Mouse (Mus musculus): Measurements from ENCODE around the gene Parva. TPM values are rescaled to one million over a fixed set of nuclear protein-coding genes. Genes with fewer than 3 reads are reported as not detected.

Parva gene
- polyA plus RNA-seq, 1 experiment from 2014 or later, result 112 TPM

DNA sequence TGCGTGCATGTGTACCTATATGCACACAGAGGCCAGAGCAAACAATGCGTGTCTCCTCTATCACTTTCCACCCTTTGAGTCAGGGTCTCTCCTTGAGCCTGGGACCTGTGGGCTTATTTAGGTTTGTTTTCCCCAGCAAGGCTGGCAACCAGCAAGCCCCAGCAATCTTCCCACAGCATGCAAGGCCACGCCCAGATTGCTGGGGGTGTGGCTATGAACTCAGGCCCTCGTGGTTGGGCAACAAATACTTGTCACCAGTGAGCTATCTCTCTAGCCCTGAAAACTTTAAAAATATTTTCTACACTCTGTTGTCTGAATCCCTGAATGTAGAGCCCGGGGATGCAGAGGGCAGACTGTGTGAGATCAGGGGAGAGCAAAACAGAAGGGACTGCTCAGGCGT, 154.3 kb downstream of the Parva start:
- Histone ChIP-seq H3K36me3 (peaks cover 66% of the 10 kb centered on the region), H3K9ac (no peak overlapping the region), H3K9me3 (peaks cover 6% of the 10 kb centered on the region; the same call in 1 of the 2 replicates), H3K4me1 (0 out of 2 replicates have a peak, but pooled peaks cover 5% of the 10 kb centered on the region), H3K4me3 (no peak overlapping the region), H3K27ac (no peak overlapping the region), H3K4me2 (replicated peaks) (no peak overlapping the region), H3K27me3 (no peaks in the 10 kb centered on the region; the same call in 1 of the 2 replicates)
- WGBS, result 80% methylated on average over 6 of the region's 6 CpGs
- ATAC-seq (ENCODE audit: insufficient number of reproducible peaks, insufficient read depth, low FRiP score, low TSS enrichment), result no peak

DNA sequence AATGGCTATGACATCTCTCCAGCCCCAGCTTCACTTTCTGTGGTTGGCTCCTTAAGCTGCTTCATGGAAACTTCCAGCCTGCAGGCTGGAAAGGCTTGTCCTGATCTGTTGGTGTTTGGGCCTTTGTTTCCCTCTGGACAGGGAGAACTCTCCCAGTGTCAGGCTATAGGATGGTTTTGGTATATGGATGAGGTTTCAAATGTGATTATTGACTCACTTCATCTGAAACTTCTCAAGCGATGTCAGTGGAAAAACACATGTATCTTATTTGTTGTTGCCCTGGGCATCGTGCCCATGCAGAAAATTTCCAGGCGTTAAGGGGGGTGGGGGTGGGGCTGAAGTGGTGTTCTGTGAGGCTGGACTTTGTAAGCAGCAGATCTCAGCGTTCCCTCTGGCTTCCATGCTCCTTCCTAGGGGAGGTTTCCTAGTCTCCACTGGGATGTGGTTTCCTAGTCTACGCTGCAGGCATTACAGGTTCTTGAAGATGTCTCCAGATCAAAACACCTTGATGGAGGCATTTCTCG, 155.6 kb downstream of the Parva start:
- H3K4me3 ChIP-seq, result no peak overlapping the region
- H3K9me3 ChIP-seq, result peaks cover 6% of the 10 kb centered on the region; the same call in 1 of the 2 replicates
- peak overlapping the region; percentile 33 for H3K27ac ChIP-seq
- WGBS, result 53% methylated on average over 6 of the region's 6 CpGs
- no peak overlapping the region for H3K4me2 ChIP-seq (replicated peaks)
- no peak for ATAC-seq (ENCODE audit: insufficient number of reproducible peaks, insufficient read depth, low FRiP score, low TSS enrichment)
- no peaks in the 10 kb centered on the region for H3K27me3 ChIP-seq
- peaks cover 64% of the 10 kb centered on the region for H3K36me3 ChIP-seq
- H3K4me1 ChIP-seq, result 0 out of 2 replicates have a peak, but pooled peaks cover 5% of the 10 kb centered on the region
- H3K9ac ChIP-seq, result no peak overlapping the region

DNA sequence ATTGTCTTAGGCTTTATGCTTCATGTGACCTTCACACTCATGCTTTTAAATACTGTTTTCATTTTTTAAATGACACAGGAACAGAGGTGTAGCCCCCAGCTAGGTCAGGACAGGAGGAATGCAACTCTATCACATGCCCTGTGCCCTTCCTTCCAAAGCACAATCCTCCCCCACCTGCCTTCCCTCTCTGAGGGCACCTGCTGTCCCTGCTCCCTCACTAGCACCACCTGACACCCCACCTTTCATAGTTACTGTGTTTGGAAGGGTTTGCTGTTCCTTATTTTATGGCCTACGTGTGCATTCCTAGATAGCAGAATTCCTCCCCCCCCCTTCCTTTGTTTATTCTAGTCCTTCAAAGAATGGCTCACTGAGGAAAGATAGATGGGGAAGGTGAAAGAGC, 160.1 kb downstream of the Parva start:
- no peak for ATAC-seq (ENCODE audit: insufficient number of reproducible peaks, insufficient read depth, low FRiP score, low TSS enrichment)
- H3K9ac ChIP-seq, result no peak overlapping the region
- H3K9me3 ChIP-seq, result peaks cover 6% of the 10 kb centered on the region; the same call in 1 of the 2 replicates
- H3K27ac ChIP-seq, result no peak overlapping the region
- H3K4me2 ChIP-seq (replicated peaks), result no peak overlapping the region
- no peaks in the 10 kb centered on the region for H3K27me3 ChIP-seq
- 76% methylated on average over 1 of the region's 1 CpGs for WGBS
- peaks cover 50% of the 10 kb centered on the region for H3K36me3 ChIP-seq
- H3K4me1 ChIP-seq, result peaks cover 5% of the 10 kb centered on the region; the same call in 1 of the 2 replicates
- no peak overlapping the region for H3K4me3 ChIP-seq

DNA sequence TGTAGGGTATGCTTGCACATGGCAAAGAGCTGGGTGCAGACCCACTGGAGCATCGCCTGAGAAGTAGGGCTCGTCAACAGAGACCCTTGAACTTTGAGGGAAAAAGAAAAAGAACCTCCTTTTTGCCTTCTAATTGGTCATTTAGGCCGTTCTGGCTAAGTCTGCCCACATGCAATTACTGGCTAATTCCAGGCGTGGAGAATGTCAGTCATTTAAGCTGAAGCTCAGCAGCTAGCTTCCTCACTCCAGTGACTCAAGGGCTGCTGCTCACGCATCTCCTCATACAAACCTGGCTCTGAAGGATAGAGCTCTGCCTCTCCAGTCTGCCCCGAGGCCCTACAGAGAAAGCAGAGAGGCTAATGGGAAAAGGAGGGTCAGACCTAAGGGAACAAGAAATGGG, 162.2 kb downstream of the Parva start:
- H3K27me3 ChIP-seq, result no peaks in the 10 kb centered on the region
- H3K9ac ChIP-seq, result no peak overlapping the region
- peaks cover 31% of the 10 kb centered on the region for H3K36me3 ChIP-seq
- H3K4me3 ChIP-seq, result no peak overlapping the region
- no peak overlapping the region for H3K4me2 ChIP-seq (replicated peaks)
- 44% methylated on average over 6 of the region's 6 CpGs for WGBS
- ATAC-seq (ENCODE audit: insufficient number of reproducible peaks, insufficient read depth, low FRiP score, low TSS enrichment), result no peak
- peaks cover 6% of the 10 kb centered on the region; the same call in 1 of the 2 replicates for H3K9me3 ChIP-seq
- no peak overlapping the region for H3K27ac ChIP-seq
- H3K4me1 ChIP-seq, result no peaks in the 10 kb centered on the region; the same call in 1 of the 2 replicates

DNA sequence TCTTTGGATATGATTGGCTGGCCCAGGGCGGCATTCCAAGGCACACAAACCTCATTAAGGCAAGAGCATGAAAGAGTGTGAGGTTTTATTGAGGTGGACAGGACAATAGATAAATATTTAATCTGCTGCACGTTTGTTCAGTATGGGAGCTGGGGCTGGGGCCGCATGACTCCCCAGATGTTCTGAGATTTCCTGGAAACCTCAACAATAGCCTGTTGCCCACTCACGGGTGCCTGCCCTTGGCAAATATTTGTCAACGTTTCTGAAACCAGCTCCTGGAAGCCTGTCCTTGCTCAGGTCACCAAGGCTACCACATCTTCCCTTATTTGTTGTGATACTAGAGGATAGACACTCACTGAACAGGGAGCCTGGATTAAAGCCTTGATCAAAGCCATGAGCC, 166.3 kb downstream of the Parva start:
- Histone ChIP-seq H3K9me3 (no peaks in the 10 kb centered on the region), H3K27ac (no peak overlapping the region), H3K36me3 (0 out of 2 replicates have a peak, but pooled peaks cover 3% of the 10 kb centered on the region), H3K4me1 (peaks cover 16% of the 10 kb centered on the region), H3K27me3 (no peaks in the 10 kb centered on the region), H3K4me3 (no peak overlapping the region), H3K9ac (no peak overlapping the region), H3K4me2 (replicated peaks) (no peak overlapping the region)
- WGBS, result 77% methylated on average over 5 of the region's 5 CpGs
- ATAC-seq (ENCODE audit: insufficient number of reproducible peaks, insufficient read depth, low FRiP score, low TSS enrichment), result no peak

DNA sequence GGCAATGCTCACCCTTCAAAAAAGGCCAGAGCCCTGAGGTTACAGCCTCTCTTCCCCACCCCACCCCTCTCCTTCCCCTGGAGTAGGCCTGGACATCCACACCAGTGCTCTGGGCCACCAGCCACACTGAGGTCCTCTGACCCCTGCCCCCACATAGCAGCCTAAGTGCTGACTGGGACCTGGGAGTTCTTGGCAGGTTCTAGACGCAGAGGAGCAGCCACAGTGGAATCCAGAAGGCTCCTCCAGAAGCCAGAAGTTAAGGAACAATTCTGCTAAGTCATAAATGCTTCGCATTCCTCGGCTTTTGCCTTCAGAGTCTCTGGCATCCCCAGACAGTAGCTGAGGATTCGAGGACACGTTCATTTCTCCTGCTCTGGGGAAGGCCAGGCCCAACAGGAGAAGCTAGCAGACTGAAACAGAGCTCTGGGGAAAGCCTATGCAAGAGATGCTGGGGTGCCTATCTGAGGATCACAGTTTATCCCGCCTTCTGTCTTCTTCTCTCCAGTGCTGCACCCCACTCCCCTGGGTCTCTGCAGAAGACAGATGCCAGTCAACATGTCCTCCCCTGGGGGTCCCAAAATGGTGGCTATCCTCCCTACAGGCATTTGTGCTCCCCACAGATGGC, 168.0 kb downstream of the Parva start:
- Histone ChIP-seq H3K4me1 (peaks cover 18% of the 10 kb centered on the region), H3K27me3 (no peaks in the 10 kb centered on the region), H3K27ac (no peak overlapping the region), H3K9me3 (no peaks in the 10 kb centered on the region), H3K9ac (no peak overlapping the region), H3K4me2 (replicated peaks) (no peak overlapping the region), H3K4me3 (no peak overlapping the region), H3K36me3 (no peaks in the 10 kb centered on the region)
- 61% methylated on average over 6 of the region's 6 CpGs for WGBS
- no peak for ATAC-seq (ENCODE audit: insufficient number of reproducible peaks, insufficient read depth, low FRiP score, low TSS enrichment)

DNA sequence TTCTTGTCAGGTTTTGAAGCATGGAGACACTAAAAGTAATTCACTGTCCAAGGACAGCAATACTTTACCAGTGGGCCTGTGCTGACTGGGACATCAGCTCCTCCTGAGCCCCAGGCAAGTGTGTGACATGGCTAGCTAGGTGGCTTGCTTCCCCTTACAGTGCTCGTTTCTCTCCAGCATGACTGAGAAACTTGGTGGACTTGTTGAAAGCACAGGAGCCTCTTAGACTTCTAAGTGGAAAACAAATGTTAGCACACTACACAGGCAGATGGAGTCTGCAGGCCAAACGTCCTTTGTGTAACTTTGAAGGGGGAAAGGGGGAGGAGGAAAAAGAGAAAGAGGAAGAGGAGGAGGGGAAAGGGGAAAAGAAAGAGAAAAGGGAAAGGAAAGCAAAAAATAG, 172.3 kb downstream of the Parva start:
- no peak overlapping the region for H3K4me3 ChIP-seq
- no peaks in the 10 kb centered on the region for H3K9me3 ChIP-seq
- no peak for ATAC-seq (ENCODE audit: insufficient number of reproducible peaks, insufficient read depth, low FRiP score, low TSS enrichment)
- 23% methylated on average over 2 of the region's 2 CpGs for WGBS
- H3K9ac ChIP-seq, result no peak overlapping the region
- peaks cover 18% of the 10 kb centered on the region for H3K4me1 ChIP-seq
- H3K4me2 ChIP-seq (replicated peaks), result no peak overlapping the region
- H3K27ac ChIP-seq, result no peak overlapping the region
- no peaks in the 10 kb centered on the region for H3K27me3 ChIP-seq
- H3K36me3 ChIP-seq, result no peaks in the 10 kb centered on the region

DNA sequence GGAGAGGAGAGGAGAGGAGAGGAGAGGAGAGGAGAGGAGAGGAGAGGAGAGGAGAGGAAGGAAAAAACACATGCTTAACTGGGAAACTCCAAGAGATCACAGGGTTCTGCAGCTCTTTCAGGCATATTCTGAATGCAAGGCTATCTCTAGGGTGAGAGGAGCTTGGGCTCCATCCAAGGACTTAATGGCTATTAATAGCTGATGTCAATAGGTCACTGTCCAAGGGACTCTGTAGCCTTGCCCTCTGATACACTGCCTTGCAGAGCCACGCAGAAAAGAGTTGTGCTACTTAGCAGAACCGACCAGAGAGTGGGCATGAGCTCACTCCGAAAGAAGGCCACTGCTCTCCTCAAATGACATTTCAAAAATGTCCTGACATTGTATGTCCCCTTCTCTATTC, 172.9 kb downstream of the Parva start:
- Histone ChIP-seq H3K9me3 (no peaks in the 10 kb centered on the region), H3K4me2 (replicated peaks) (no peak overlapping the region), H3K36me3 (no peaks in the 10 kb centered on the region), H3K4me1 (peaks cover 17% of the 10 kb centered on the region), H3K27me3 (no peaks in the 10 kb centered on the region), H3K27ac (no peak overlapping the region), H3K9ac (no peak overlapping the region), H3K4me3 (no peak overlapping the region)
- 45% methylated on average over 3 of the region's 3 CpGs for WGBS
- ATAC-seq (ENCODE audit: insufficient number of reproducible peaks, insufficient read depth, low FRiP score, low TSS enrichment), result no peak

DNA sequence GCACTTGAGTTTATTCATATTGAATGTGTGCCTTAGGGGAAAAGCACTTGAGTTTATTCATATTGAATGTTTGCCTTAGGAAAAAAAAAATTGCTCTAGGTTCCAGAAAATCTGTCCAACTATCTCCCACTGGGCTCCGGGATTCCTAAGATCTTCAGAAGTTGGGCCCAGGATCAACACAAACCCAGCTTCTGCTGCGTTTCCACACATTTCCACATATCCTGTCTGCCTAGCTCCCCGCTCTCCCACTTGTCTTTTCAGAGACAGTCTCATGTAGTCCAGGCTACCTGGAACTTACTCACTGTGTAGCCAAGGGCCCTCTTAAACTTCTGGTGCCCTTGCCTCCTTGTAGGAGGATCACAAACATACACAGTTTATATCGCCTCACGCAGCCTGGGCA, 175.7 kb downstream of the Parva start:
- no peaks in the 10 kb centered on the region for H3K36me3 ChIP-seq
- no peak overlapping the region for H3K9ac ChIP-seq
- no peaks in the 10 kb centered on the region for H3K9me3 ChIP-seq
- no peak overlapping the region for H3K4me2 ChIP-seq (replicated peaks)
- no peak for ATAC-seq (ENCODE audit: insufficient number of reproducible peaks, insufficient read depth, low FRiP score, low TSS enrichment)
- H3K4me3 ChIP-seq, result no peak overlapping the region
- 0 out of 2 replicates have a peak, but pooled peaks cover 2% of the 10 kb centered on the region for H3K4me1 ChIP-seq
- no peak overlapping the region for H3K27ac ChIP-seq
- WGBS, result 87% methylated on average over 5 of the region's 5 CpGs
- no peaks in the 10 kb centered on the region for H3K27me3 ChIP-seq

DNA sequence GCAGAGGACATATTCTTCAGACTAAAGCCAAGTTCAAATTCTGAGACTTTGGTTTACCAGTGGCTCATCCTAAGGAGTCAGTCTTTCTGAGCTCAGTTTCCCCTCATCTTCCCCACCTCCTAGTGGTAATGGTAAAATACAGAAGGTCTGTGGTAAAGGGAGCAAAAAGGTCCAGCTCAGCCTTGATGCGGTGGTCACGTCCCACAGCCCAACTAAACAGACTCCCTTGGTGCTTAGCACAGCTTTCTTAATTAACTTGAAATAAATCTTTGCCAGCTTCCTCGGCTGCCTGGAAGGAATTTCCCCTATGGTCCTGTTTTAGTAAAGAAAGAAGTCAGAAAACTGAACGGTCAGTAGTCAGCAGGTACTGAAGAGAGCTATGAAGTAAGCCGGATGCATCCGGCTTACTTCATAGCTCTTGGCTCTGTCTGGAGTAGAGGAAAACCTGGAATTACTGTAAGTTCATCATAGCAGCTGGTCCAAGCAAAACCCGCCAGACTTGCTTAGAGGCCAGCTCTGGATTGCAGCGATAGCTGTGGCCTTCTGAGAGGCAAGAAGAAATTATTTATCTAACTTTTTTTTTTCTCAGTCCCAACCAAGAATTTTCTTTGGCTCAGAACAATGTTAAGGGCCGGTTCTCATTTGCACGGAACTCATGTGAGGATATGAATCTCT, 176.3 kb downstream of the Parva start:
- no peak overlapping the region for H3K4me3 ChIP-seq
- no peaks in the 10 kb centered on the region for H3K27me3 ChIP-seq
- no peaks in the 10 kb centered on the region for H3K36me3 ChIP-seq
- H3K27ac ChIP-seq, result no peak overlapping the region
- H3K4me1 ChIP-seq, result 0 out of 2 replicates have a peak, but pooled peaks cover 2% of the 10 kb centered on the region
- 66% methylated on average over 10 of the region's 10 CpGs for WGBS
- ATAC-seq (ENCODE audit: insufficient number of reproducible peaks, insufficient read depth, low FRiP score, low TSS enrichment), result no peak
- H3K4me2 ChIP-seq (replicated peaks), result no peak overlapping the region
- no peaks in the 10 kb centered on the region for H3K9me3 ChIP-seq
- no peak overlapping the region for H3K9ac ChIP-seq

DNA sequence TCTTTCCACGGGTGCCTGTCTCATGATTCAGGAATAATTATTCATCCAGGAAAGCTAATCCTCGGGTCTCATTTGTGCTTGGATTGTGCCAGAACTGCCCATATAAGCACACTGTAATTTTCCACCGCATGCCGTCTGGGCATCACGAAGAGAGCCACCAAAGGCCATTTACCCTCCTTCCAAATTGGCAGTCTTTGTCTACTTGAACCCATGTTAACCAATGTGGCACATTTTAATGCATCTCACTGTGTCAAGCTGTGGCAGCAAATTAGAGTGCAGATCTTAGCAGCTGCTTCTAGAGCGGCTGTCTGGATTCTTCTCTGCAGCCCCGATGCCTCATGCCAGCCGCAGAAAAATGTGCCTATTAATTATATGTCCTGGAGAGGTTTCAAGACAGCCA, 176.9 kb downstream of the Parva start:
- Histone ChIP-seq H3K9me3 (no peaks in the 10 kb centered on the region), H3K4me3 (no peak overlapping the region), H3K4me2 (replicated peaks) (no peak overlapping the region), H3K27ac (no peak overlapping the region), H3K36me3 (no peaks in the 10 kb centered on the region), H3K4me1 (0 out of 2 replicates have a peak, but pooled peaks cover 2% of the 10 kb centered on the region), H3K27me3 (no peaks in the 10 kb centered on the region), H3K9ac (no peak overlapping the region)
- no peak for ATAC-seq (ENCODE audit: insufficient number of reproducible peaks, insufficient read depth, low FRiP score, low TSS enrichment)
- WGBS, result 85% methylated on average over 8 of the region's 8 CpGs
